Comparison of ENCODE assay signal across 20 mouse cellular contexts in the genomic region with DNA sequence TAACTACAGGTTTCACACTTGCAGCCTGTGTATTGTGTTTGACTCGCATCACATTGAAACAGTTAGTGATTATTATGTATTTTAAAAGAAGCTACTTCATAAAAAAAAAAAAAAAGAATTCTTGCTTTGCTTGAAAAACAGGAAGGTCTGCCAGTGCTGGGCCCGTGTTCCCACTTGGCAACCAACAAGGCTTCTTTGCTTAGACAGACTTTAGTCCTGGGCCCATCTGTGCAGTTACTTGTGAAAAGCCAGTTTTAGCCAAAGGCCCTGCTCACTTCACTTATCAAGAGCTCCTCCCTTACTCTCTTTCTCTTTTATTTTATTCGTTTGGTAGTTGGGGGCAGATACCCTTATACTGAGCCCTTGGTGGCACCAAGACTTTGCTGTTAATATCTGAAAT. TPM values are rescaled to one million over a fixed set of nuclear protein-coding genes. Genes with fewer than 3 reads are reported as not detected.
A peak's percentile ranks its signal among the peaks of the same experiment; 100 is the strongest.
DNase-seq lines count a peak whose midpoint lies in the region; ATAC-seq and TF ChIP-seq lines count a peak whose summit lies in the region.
"Had no signal": no experiment of that assay in that cellular context is flagged by ENCODE, and none has a peak within 500 bp of the region (broad histone marks: within the 10 kb centered on the region; RNA-seq: fewer than 3 reads in every experiment).

No protein-coding gene starts in this region.

- intact Hi-C loops in heart, adult 2 months (cut with DNase I): no loop called here

- H3K79me2 ChIP-seq in heart, adult 2 months (replicated peaks; ENCODE audit: control insufficient read depth, insufficient read depth, low read length): no peaks in the 10 kb centered on the region

- no peaks in the 10 kb centered on the region for H3K9me3 ChIP-seq in forebrain, postnatal 0 days (ENCODE audit: low read length)
- no peaks in the 10 kb centered on the region for H3K9me3 ChIP-seq in forebrain, embryonic 11.5 days (ENCODE audit: control insufficient read depth, low read length)
- H3K9me3 ChIP-seq: embryonic facial prominence, embryonic 10.5 days; embryonic facial prominence, embryonic 12.5 days; forebrain, embryonic 12.5 days had no signal

- ATAC-seq in forebrain, postnatal 0 days: peak; percentile 60; the same call in 1 of the 2 replicates
- no peak for ATAC-seq in forebrain, embryonic 11.5 days (replicated peaks; ENCODE audit: low FRiP score)
- ATAC-seq: forebrain, embryonic 14.5 days; forebrain, embryonic 16.5 days had no signal

- peak; percentile 51 for DNase-seq in forebrain, postnatal 0 days
- no peak for DNase-seq in forebrain, embryonic 11.5 days (ENCODE audit: low spot score)
- DNase-seq in layer of hippocampus, adult 2 months (ENCODE audit: low spot score in 2 of 2): no peak
- no peak for DNase-seq in layer of hippocampus, adult 8-10 months (ENCODE audit: low spot score in 2 of 2)
- peak; percentile 56 for DNase-seq in brain, adult 2 months (ENCODE audit: low read depth, low spot score)
- no peak for DNase-seq in heart, adult 2 months
- DNase-seq in testis, postnatal 10 days (ENCODE audit: low spot score): no peak
- DNase-seq: adrenal gland, adult 8-10 months; adrenal gland, postnatal 14 days; adrenal gland, postnatal 36 days; cerebellum, adult 11-12 months; cerebellum, adult 2 months; cerebellum, adult 9-10 months; cerebellum, postnatal 36 days had no signal

- no peaks in the 10 kb centered on the region for H3K4me1 ChIP-seq in forebrain, postnatal 0 days (ENCODE audit: insufficient read depth)
- H3K4me1 ChIP-seq in forebrain, embryonic 11.5 days (replicated peaks; ENCODE audit: control insufficient read depth, insufficient read depth, low read length): no peaks in the 10 kb centered on the region
- no peaks in the 10 kb centered on the region for H3K4me1 ChIP-seq in heart, adult 2 months (ENCODE audit: control insufficient read depth, insufficient read depth, low read length)
- H3K4me1 ChIP-seq: forebrain, embryonic 12.5 days had no signal

- WGBS in forebrain, postnatal 0 days: 41% methylated on average over 3 of the region's 3 CpGs
- WGBS in forebrain, embryonic 11.5 days: 82% methylated on average over 3 of the region's 3 CpGs
- WGBS in heart, adult 2 months: 58% methylated on average over 3 of the region's 3 CpGs

- no peak overlapping the region for H3K9ac ChIP-seq in forebrain, postnatal 0 days
- H3K9ac ChIP-seq in forebrain, embryonic 11.5 days (ENCODE audit: low read length): no peak overlapping the region
- no peak overlapping the region for H3K9ac ChIP-seq in heart, adult 2 months (ENCODE audit: low read depth, low read length)
- H3K9ac ChIP-seq: embryonic facial prominence, embryonic 12.5 days; forebrain, embryonic 12.5 days had no signal

- no peaks in the 10 kb centered on the region for H3K36me3 ChIP-seq in forebrain, postnatal 0 days (ENCODE audit: insufficient read depth)
- H3K36me3 ChIP-seq in forebrain, embryonic 11.5 days (ENCODE audit: control insufficient read depth, insufficient read depth, low read length): no peaks in the 10 kb centered on the region
- H3K36me3 ChIP-seq in heart, adult 2 months (ENCODE audit: control insufficient read depth, insufficient read depth, low read length): no peaks in the 10 kb centered on the region
- H3K36me3 ChIP-seq: embryonic facial prominence, embryonic 10.5 days; embryonic facial prominence, embryonic 12.5 days; forebrain, embryonic 12.5 days had no signal

- no peak overlapping the region for H3K4me2 ChIP-seq in forebrain, postnatal 0 days (ENCODE audit: low read depth)
- no peak overlapping the region for H3K4me2 ChIP-seq in forebrain, embryonic 11.5 days (ENCODE audit: low read depth, low read length, severe bottlenecking)
- H3K4me2 ChIP-seq: embryonic facial prominence, embryonic 12.5 days; forebrain, embryonic 12.5 days had no signal

- H3K27ac ChIP-seq in forebrain, postnatal 0 days (ENCODE audit: low read depth, low read length): no peak overlapping the region
- no peak overlapping the region for H3K27ac ChIP-seq in forebrain, embryonic 11.5 days (ENCODE audit: low read depth, low read length)
- H3K27ac ChIP-seq in layer of hippocampus, adult 2 months: peak overlapping the region; percentile 54
- H3K27ac ChIP-seq in heart, adult 2 months: no peak overlapping the region
- H3K27ac ChIP-seq: embryonic facial prominence, embryonic 10.5 days; embryonic facial prominence, embryonic 12.5 days; forebrain, embryonic 12.5 days had no signal

- no peak for TF ChIP-seq EP300 in heart, adult 2 months (IDR thresholded peaks at IDR 0.05; ENCODE audit: insufficient read depth, low read depth, low read length)

- TF ChIP-seq CTCF in forebrain, postnatal 0 days (IDR thresholded peaks at IDR 0.05; ENCODE audit: low read depth): no peak
- TF ChIP-seq CTCF in layer of hippocampus, adult 2 months (conservative IDR thresholded peaks at IDR 0.05): no peak
- TF ChIP-seq CTCF in heart, adult 2 months (IDR thresholded peaks at IDR 0.05): no peak

- no peak for TF ChIP-seq POLR2A in heart, adult 2 months (IDR thresholded peaks at IDR 0.05; ENCODE audit: insufficient read depth, low read depth, low read length)

- H3K27me3 ChIP-seq in forebrain, postnatal 0 days (ENCODE audit: insufficient read depth, low read length): no peaks in the 10 kb centered on the region
- H3K27me3 ChIP-seq in forebrain, embryonic 11.5 days (ENCODE audit: control insufficient read depth, insufficient read depth, low read length): no peaks in the 10 kb centered on the region
- no peaks in the 10 kb centered on the region for H3K27me3 ChIP-seq in heart, adult 2 months (ENCODE audit: control insufficient read depth, insufficient read depth, low read length)
- H3K27me3 ChIP-seq: embryonic facial prominence, embryonic 12.5 days; forebrain, embryonic 12.5 days had no signal

- H3K4me3 ChIP-seq in forebrain, postnatal 0 days (ENCODE audit: low read depth, low read length): no peak overlapping the region
- no peak overlapping the region for H3K4me3 ChIP-seq in forebrain, embryonic 11.5 days (ENCODE audit: low read depth, low read length)
- H3K4me3 ChIP-seq in layer of hippocampus, adult 2 months: no peak overlapping the region
- H3K4me3 ChIP-seq in heart, adult 2 months: no peak overlapping the region
- H3K4me3 ChIP-seq: embryonic facial prominence, embryonic 10.5 days; embryonic facial prominence, embryonic 12.5 days; forebrain, embryonic 12.5 days had no signal

RNA-seq across cellular contexts. Expression of gene Syt17, which starts 36.1 kb away (rescaled TPM):
- total RNA-seq in forebrain, postnatal 0 days (2014; rRNA removed): 19.6 and 22.5 TPM in 2 replicates
- 10.4 and 18.2 TPM in 2 replicates for polyA plus RNA-seq in forebrain, postnatal 0 days (2015; fragmentation: Nextera tagmentation; extraction: Ambion mirVana)
- polyA plus RNA-seq in forebrain, embryonic 11.5 days (2014; fragmentation: Nextera tagmentation; extraction: Ambion mirVana): 2.4 and 3.2 TPM in 2 replicates
- total RNA-seq in layer of hippocampus, adult 2 months (2021): 10 to 100 TPM; 96.0 to 98.3 TPM
- 10 to 100 TPM; 61.5 to 90.0 (median 76.4) TPM for total RNA-seq in layer of hippocampus, adult 8-10 months (2022)
- total RNA-seq in heart, adult 2 months (2021): 1 to 10 TPM; 1.0 to 1.4 TPM
- 1.8 and 3.2 TPM in 2 replicates for polyA plus RNA-seq in heart, adult 2 months (2012; rRNA removed)
- total RNA-seq: MEL had no signal

Comparison
In these comparisons a context has a peak if more than half of its experiments do, and no peak if none do; other contexts are left out.
1. DNase-seq: peak in forebrain, postnatal 0 days (single experiment) and brain, adult 2 months (single experiment); none in forebrain, embryonic 11.5 days (single experiment), layer of hippocampus, adult 2 months (0 of 2), layer of hippocampus, adult 8-10 months (0 of 2), heart, adult 2 months (0 of 2) and testis, postnatal 10 days (single experiment).